Mouse (Mus musculus): Measurements from ENCODE around the gene Plcl1. TPM values are rescaled to one million over a fixed set of nuclear protein-coding genes. Genes with fewer than 3 reads are reported as not detected.

The Plcl1 gene
- polyA plus RNA-seq, 1 experiment from 2014 or later, result 5.5 TPM

DNA sequence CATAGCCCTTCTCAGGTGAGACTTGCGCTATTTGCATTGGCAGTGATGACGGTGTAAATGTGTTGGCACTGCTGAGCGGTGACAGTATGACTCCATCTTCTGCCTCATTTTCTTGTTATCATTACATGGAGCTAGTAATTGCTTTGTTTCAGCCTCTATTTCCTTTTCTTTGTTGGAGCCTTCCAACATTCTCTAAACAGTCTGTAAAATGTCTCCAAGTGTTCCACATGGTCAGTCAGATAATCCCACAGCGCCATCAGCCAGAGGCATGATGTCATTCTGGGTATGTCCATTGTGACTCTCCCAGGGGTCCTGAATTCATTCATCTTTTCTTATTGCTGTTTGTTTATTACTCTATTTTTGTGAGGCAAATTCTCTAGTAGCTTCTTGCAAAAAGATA, 165.7 kb downstream of the Plcl1 start:
- no peak for DNase-seq (ENCODE audit: low spot score)
- no peak for ATAC-seq (ENCODE audit: low FRiP score)
- H3K4me1 ChIP-seq (replicated peaks; ENCODE audit: control insufficient read depth, insufficient read depth, low read length), result 0 out of 2 replicates have a peak, but pooled peaks cover 10% of the 10 kb centered on the region
- no peak overlapping the region for H3K9ac ChIP-seq
- no peak overlapping the region for H3K4me2 ChIP-seq (replicated peaks)
- no peak overlapping the region for H3K4me3 ChIP-seq (replicated peaks; ENCODE audit: low read length)
- no peaks in the 10 kb centered on the region for H3K36me3 ChIP-seq (replicated peaks; ENCODE audit: control insufficient read depth, insufficient read depth)
- WGBS, result 82% methylated on average over 4 of the region's 4 CpGs
- no peaks in the 10 kb centered on the region for H3K27me3 ChIP-seq (ENCODE audit: control insufficient read depth, insufficient read depth, low read length)
- no peak overlapping the region for H3K27ac ChIP-seq
- no peaks in the 10 kb centered on the region for H3K9me3 ChIP-seq (ENCODE audit: control insufficient read depth, low read length)

GRCm38 (mm10) chr1:55572202-55572601, 166.5 kb downstream of the Plcl1 start:
- no peak for ATAC-seq (ENCODE audit: low FRiP score)
- no peak overlapping the region for H3K4me3 ChIP-seq (replicated peaks; ENCODE audit: low read length)

GRCm38 (mm10) chr1:55572664-55573063, 166.9 kb downstream of the Plcl1 start:
- 92% methylated on average over 3 of the region's 3 CpGs for WGBS
- H3K27me3 ChIP-seq (ENCODE audit: control insufficient read depth, insufficient read depth, low read length), result no peaks in the 10 kb centered on the region
- H3K36me3 ChIP-seq (replicated peaks; ENCODE audit: control insufficient read depth, insufficient read depth), result no peaks in the 10 kb centered on the region

More at GRCm38 (mm10) chr1:55572202-55572601, 166.5 kb downstream of the Plcl1 start:
- H3K36me3 ChIP-seq (replicated peaks; ENCODE audit: control insufficient read depth, insufficient read depth), result no peaks in the 10 kb centered on the region
- H3K27ac ChIP-seq, result no peak overlapping the region
- H3K9ac ChIP-seq, result no peak overlapping the region
- H3K27me3 ChIP-seq (ENCODE audit: control insufficient read depth, insufficient read depth, low read length), result no peaks in the 10 kb centered on the region
- H3K4me2 ChIP-seq (replicated peaks), result no peak overlapping the region
- 0 out of 2 replicates have a peak, but pooled peaks cover 10% of the 10 kb centered on the region for H3K4me1 ChIP-seq (replicated peaks; ENCODE audit: control insufficient read depth, insufficient read depth, low read length)
- no peak for DNase-seq (ENCODE audit: low spot score)
- no peaks in the 10 kb centered on the region for H3K9me3 ChIP-seq (ENCODE audit: control insufficient read depth, low read length)

GRCm38 (mm10) chr1:55575916-55576315, 170.2 kb downstream of the Plcl1 start:
- no peaks in the 10 kb centered on the region for H3K4me1 ChIP-seq (replicated peaks; ENCODE audit: control insufficient read depth, insufficient read depth, low read length)
- no peak for ATAC-seq (ENCODE audit: low FRiP score)
- no peak overlapping the region for H3K4me2 ChIP-seq (replicated peaks)
- no peak for DNase-seq (ENCODE audit: low spot score)
- no peaks in the 10 kb centered on the region for H3K9me3 ChIP-seq (ENCODE audit: control insufficient read depth, low read length)
- H3K36me3 ChIP-seq (replicated peaks; ENCODE audit: control insufficient read depth, insufficient read depth), result no peaks in the 10 kb centered on the region
- 58% methylated on average over 2 of the region's 2 CpGs for WGBS
- no peaks in the 10 kb centered on the region for H3K27me3 ChIP-seq (ENCODE audit: control insufficient read depth, insufficient read depth, low read length)
- no peak overlapping the region for H3K27ac ChIP-seq
- H3K9ac ChIP-seq, result no peak overlapping the region
- H3K4me3 ChIP-seq (replicated peaks; ENCODE audit: low read length), result no peak overlapping the region

More at GRCm38 (mm10) chr1:55572664-55573063, 166.9 kb downstream of the Plcl1 start:
- no peak for DNase-seq (ENCODE audit: low spot score)
- Histone ChIP-seq H3K4me2 (replicated peaks) (no peak overlapping the region), H3K4me3 (replicated peaks; ENCODE audit: low read length) (no peak overlapping the region), H3K9ac (no peak overlapping the region), H3K9me3 (ENCODE audit: control insufficient read depth, low read length) (no peaks in the 10 kb centered on the region), H3K4me1 (replicated peaks; ENCODE audit: control insufficient read depth, insufficient read depth, low read length) (0 out of 2 replicates have a peak, but pooled peaks cover 5% of the 10 kb centered on the region), H3K27ac (no peak overlapping the region)
- ATAC-seq (ENCODE audit: low FRiP score), result no peak

DNA sequence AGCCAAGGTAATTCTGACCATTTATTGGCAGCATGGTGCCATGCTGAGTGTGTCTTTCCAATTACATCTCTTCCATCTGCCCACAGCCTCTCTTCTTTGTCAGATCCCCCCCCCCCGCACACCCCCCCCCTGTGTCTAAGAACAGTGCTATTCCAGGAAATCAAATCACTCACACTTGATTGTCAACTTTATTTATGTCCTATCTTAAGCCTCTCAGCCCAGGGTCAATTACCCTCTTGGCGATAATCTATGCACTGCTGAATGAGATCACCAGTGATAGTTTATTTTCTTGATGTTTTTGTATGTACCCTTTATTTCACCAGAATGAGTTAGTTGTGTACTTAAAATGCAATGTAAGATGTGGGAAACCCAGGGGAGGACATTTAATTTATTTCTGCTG, 176.0 kb downstream of the Plcl1 start:
- WGBS, result 56% methylated on average over 2 of the region's 2 CpGs
- no peaks in the 10 kb centered on the region for H3K27me3 ChIP-seq (ENCODE audit: control insufficient read depth, insufficient read depth, low read length)

DNA sequence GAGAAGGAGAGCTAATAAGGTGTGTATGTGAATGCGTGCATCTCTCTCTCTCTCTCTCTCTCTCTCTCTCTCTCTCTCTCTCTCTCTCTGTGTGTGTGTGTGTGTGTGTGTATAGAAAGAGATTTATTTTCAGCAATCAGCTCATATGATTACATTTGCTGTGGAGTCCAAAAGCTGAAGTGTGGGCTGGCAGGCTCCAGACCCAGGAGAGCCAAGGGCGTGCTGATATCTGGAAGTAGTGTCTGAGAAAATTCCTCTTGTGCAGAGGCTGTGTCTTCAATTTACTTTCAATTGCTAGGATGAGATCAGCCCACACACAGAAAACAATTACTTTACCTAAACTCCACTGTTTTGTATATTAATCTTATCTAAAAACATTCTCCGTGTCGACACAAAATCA, 179.7 kb downstream of the Plcl1 start:
- WGBS, result 89% methylated on average over 4 of the region's 4 CpGs
- H3K4me1 ChIP-seq (replicated peaks; ENCODE audit: control insufficient read depth, insufficient read depth, low read length), result no peaks in the 10 kb centered on the region
- no peaks in the 10 kb centered on the region for H3K27me3 ChIP-seq (ENCODE audit: control insufficient read depth, insufficient read depth, low read length)
- no peak overlapping the region for H3K4me3 ChIP-seq (replicated peaks; ENCODE audit: low read length)
- no peak overlapping the region for H3K27ac ChIP-seq
- DNase-seq (ENCODE audit: low spot score) (no peak), ATAC-seq (ENCODE audit: low FRiP score) (no peak)
- no peak overlapping the region for H3K4me2 ChIP-seq (replicated peaks)
- H3K9ac ChIP-seq, result no peak overlapping the region
- H3K36me3 ChIP-seq (replicated peaks; ENCODE audit: control insufficient read depth, insufficient read depth), result no peaks in the 10 kb centered on the region
- H3K9me3 ChIP-seq (ENCODE audit: control insufficient read depth, low read length), result no peaks in the 10 kb centered on the region

More for the DNA sequence above, 176.0 kb downstream of the Plcl1 start:
- Histone ChIP-seq H3K4me1 (replicated peaks; ENCODE audit: control insufficient read depth, insufficient read depth, low read length) (no peaks in the 10 kb centered on the region), H3K36me3 (replicated peaks; ENCODE audit: control insufficient read depth, insufficient read depth) (no peaks in the 10 kb centered on the region), H3K9ac (no peak overlapping the region), H3K27ac (no peak overlapping the region), H3K4me3 (replicated peaks; ENCODE audit: low read length) (no peak overlapping the region), H3K9me3 (ENCODE audit: control insufficient read depth, low read length) (no peaks in the 10 kb centered on the region), H3K4me2 (replicated peaks) (no peak overlapping the region)
- ATAC-seq (ENCODE audit: low FRiP score) (peak; percentile 34; the same call in 1 of the 2 replicates), DNase-seq (ENCODE audit: low spot score) (no peak)

GRCm38 (mm10) chr1:55588090-55588489, 182.4 kb downstream of the Plcl1 start:
- no peak for ATAC-seq (ENCODE audit: low FRiP score)
- H3K4me2 ChIP-seq (replicated peaks), result no peak overlapping the region
- no peaks in the 10 kb centered on the region for H3K4me1 ChIP-seq (replicated peaks; ENCODE audit: control insufficient read depth, insufficient read depth, low read length)
- H3K9me3 ChIP-seq (ENCODE audit: control insufficient read depth, low read length), result no peaks in the 10 kb centered on the region
- DNase-seq (ENCODE audit: low spot score), result no peak
- H3K27me3 ChIP-seq (ENCODE audit: control insufficient read depth, insufficient read depth, low read length), result no peaks in the 10 kb centered on the region
- H3K27ac ChIP-seq, result no peak overlapping the region
- no peak overlapping the region for H3K9ac ChIP-seq
- 42% methylated on average over 6 of the region's 6 CpGs for WGBS
- no peaks in the 10 kb centered on the region for H3K36me3 ChIP-seq (replicated peaks; ENCODE audit: control insufficient read depth, insufficient read depth)
- H3K4me3 ChIP-seq (replicated peaks; ENCODE audit: low read length), result no peak overlapping the region

DNA sequence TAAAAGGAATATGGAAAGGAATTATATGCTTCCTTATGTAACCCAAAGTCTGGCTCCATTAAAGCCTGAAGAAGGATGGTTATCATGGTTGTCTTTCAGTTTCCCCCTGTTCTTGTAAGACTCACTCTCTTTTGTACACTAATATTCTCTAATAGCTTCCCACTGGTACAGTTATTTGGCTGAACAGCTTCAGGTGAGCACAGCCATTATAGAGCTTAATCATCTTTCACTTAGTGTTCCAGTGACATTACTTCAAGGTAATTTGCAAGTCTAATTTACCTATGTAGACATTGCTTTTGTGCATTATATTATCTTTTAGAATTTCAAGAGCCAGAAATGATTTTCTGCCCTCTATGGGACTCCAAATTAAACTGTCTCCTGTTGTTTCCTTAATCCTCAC, 184.3 kb downstream of the Plcl1 start:
- no peak overlapping the region for H3K27ac ChIP-seq
- H3K9ac ChIP-seq, result no peak overlapping the region
- no peak overlapping the region for H3K4me3 ChIP-seq (replicated peaks; ENCODE audit: low read length)
- no peaks in the 10 kb centered on the region for H3K36me3 ChIP-seq (replicated peaks; ENCODE audit: control insufficient read depth, insufficient read depth)
- no peak overlapping the region for H3K4me2 ChIP-seq (replicated peaks)
- H3K4me1 ChIP-seq (replicated peaks; ENCODE audit: control insufficient read depth, insufficient read depth, low read length), result no peaks in the 10 kb centered on the region
- H3K27me3 ChIP-seq (ENCODE audit: control insufficient read depth, insufficient read depth, low read length), result no peaks in the 10 kb centered on the region
- DNase-seq (ENCODE audit: low spot score) (no peak), ATAC-seq (ENCODE audit: low FRiP score) (no peak)
- no peaks in the 10 kb centered on the region for H3K9me3 ChIP-seq (ENCODE audit: control insufficient read depth, low read length)

GRCm38 (mm10) chr1:55600496-55600895, 194.8 kb downstream of the Plcl1 start:
- no peak overlapping the region for H3K4me2 ChIP-seq (replicated peaks)
- H3K27me3 ChIP-seq (ENCODE audit: control insufficient read depth, insufficient read depth, low read length), result no peaks in the 10 kb centered on the region
- no peaks in the 10 kb centered on the region for H3K4me1 ChIP-seq (replicated peaks; ENCODE audit: control insufficient read depth, insufficient read depth, low read length)
- 81% methylated on average over 1 of the region's 1 CpGs for WGBS
- no peaks in the 10 kb centered on the region for H3K9me3 ChIP-seq (ENCODE audit: control insufficient read depth, low read length)
- no peak overlapping the region for H3K4me3 ChIP-seq (replicated peaks; ENCODE audit: low read length)
- no peak overlapping the region for H3K27ac ChIP-seq
- DNase-seq (ENCODE audit: low spot score), result no peak
- no peak overlapping the region for H3K9ac ChIP-seq
- H3K36me3 ChIP-seq (replicated peaks; ENCODE audit: control insufficient read depth, insufficient read depth), result no peaks in the 10 kb centered on the region
- no peak for ATAC-seq (ENCODE audit: low FRiP score)

- H3K27me3 ChIP-seq (ENCODE audit: control insufficient read depth, insufficient read depth, low read length), result no peaks in the 10 kb centered on the region
- no peak overlapping the region for H3K4me2 ChIP-seq (replicated peaks)
- H3K36me3 ChIP-seq (replicated peaks; ENCODE audit: control insufficient read depth, insufficient read depth), result no peaks in the 10 kb centered on the region
- H3K9me3 ChIP-seq (ENCODE audit: control insufficient read depth, low read length), result no peaks in the 10 kb centered on the region
- WGBS, result 93% methylated on average over 4 of the region's 4 CpGs
- no peak for DNase-seq (ENCODE audit: low spot score)
- ATAC-seq (ENCODE audit: low FRiP score), result no peak
- no peaks in the 10 kb centered on the region for H3K4me1 ChIP-seq (replicated peaks; ENCODE audit: control insufficient read depth, insufficient read depth, low read length)
- H3K27ac ChIP-seq, result no peak overlapping the region
- H3K9ac ChIP-seq, result no peak overlapping the region
- H3K4me3 ChIP-seq (replicated peaks; ENCODE audit: low read length), result no peak overlapping the region
These were observed 198.9 kb downstream of the Plcl1 start for GRCm38 (mm10) chr1:55604593-55604992.

Data from hindbrain, embryonic 14.5 days (tissue).